ENCODE assay signal across 18 mouse cellular contexts in genomic region chr10:117144071-117144470, GRCm38 (mm10). TPM values are rescaled to one million over a fixed set of nuclear protein-coding genes. Genes with fewer than 3 reads are reported as not detected.
DNase-seq lines count a peak whose midpoint lies in the region; ATAC-seq and TF ChIP-seq lines count a peak whose summit lies in the region.
"Had no signal": no experiment of that assay in that cellular context is flagged by ENCODE, and none has a peak within 500 bp of the region (broad histone marks: within the 10 kb centered on the region; RNA-seq: fewer than 3 reads in every experiment).

No protein-coding gene starts in this region.

- peaks cover 37% of the 10 kb centered on the region for H3K4me1 ChIP-seq in heart, embryonic 11.5 days (ENCODE audit: control insufficient read depth, insufficient read depth, low read length)
- H3K4me1 ChIP-seq in heart, embryonic 10.5 days = peaks cover 44% of the 10 kb centered on the region
- peaks cover 37% of the 10 kb centered on the region for H3K4me1 ChIP-seq in bone marrow macrophage, adult 2 months (ENCODE audit: control insufficient read depth, insufficient read depth, low read length)
- H3K4me1 ChIP-seq in liver, embryonic 16.5 days (ENCODE audit: control insufficient read depth, low read depth, low read length) = peaks cover 43% of the 10 kb centered on the region

- no peaks in the 10 kb centered on the region for H3K36me3 ChIP-seq in heart, embryonic 11.5 days (ENCODE audit: control insufficient read depth, insufficient read depth, low read length)
- H3K36me3 ChIP-seq in heart, embryonic 10.5 days = no peaks in the 10 kb centered on the region
- no peaks in the 10 kb centered on the region for H3K36me3 ChIP-seq in liver, embryonic 16.5 days (ENCODE audit: control insufficient read depth, insufficient read depth)
- H3K36me3 ChIP-seq: hindbrain, embryonic 15.5 days had no signal

- no peak overlapping the region for H3K4me3 ChIP-seq in heart, embryonic 11.5 days (ENCODE audit: low read depth, low read length)
- no peak overlapping the region for H3K4me3 ChIP-seq in heart, embryonic 10.5 days
- no peak overlapping the region for H3K4me3 ChIP-seq in left cerebral cortex, adult 2 months
- 0 out of 2 replicates have a peak overlapping the region, but pooled peaks have one; percentile 6 for H3K4me3 ChIP-seq in bone marrow macrophage, adult 2 months (ENCODE audit: insufficient read depth, low read length)
- H3K4me3 ChIP-seq in liver, embryonic 16.5 days (ENCODE audit: low read depth, low read length) = no peak overlapping the region
- H3K4me3 ChIP-seq: hindbrain, embryonic 15.5 days had no signal

- DNase-seq in heart, embryonic 10.5 days (ENCODE audit: low spot score) = no peak
- DNase-seq in left cerebral cortex, adult 2 months (ENCODE audit: extremely low spot score in 1 of 2, low spot score in 2 of 2) = no peak
- DNase-seq in left cerebral cortex, adult 8-10 months (ENCODE audit: low spot score in 2 of 2) = no peak
- no peak for DNase-seq in yolk sac, embryonic 10.5 days (ENCODE audit: low spot score)
- DNase-seq in cerebellum, postnatal 36 days = no peak
- DNase-seq: adrenal gland, adult 8-10 months; cerebellum, adult 9-11 months; gastrocnemius, postnatal 14 days; lung, embryonic 14.5 days; right cerebral cortex, postnatal 4 days; thymus, adult 18-20 months had no signal

- no peak overlapping the region for H3K9ac ChIP-seq in heart, embryonic 11.5 days (ENCODE audit: low read depth, low read length)
- no peak overlapping the region for H3K9ac ChIP-seq in liver, embryonic 16.5 days (ENCODE audit: low read depth, low read length)
- H3K9ac ChIP-seq: hindbrain, embryonic 15.5 days; lung, embryonic 14.5 days had no signal

- H3K4me2 ChIP-seq in heart, embryonic 11.5 days = 0 out of 2 replicates have a peak overlapping the region, but pooled peaks have one; percentile 16
- H3K4me2 ChIP-seq in liver, embryonic 16.5 days (ENCODE audit: low read depth, low read length) = peak overlapping the region; percentile 76; the same call in 1 of the 2 replicates
- H3K4me2 ChIP-seq: hindbrain, embryonic 15.5 days; lung, embryonic 14.5 days had no signal

- TF ChIP-seq CTCF in left cerebral cortex, adult 2 months (IDR thresholded peaks at IDR 0.05) = no peak
- TF ChIP-seq CTCF in bone marrow macrophage, adult 2 months (IDR thresholded peaks at IDR 0.05; ENCODE audit: low read depth, low read length) = no peak

- H3K27ac ChIP-seq in heart, embryonic 11.5 days (ENCODE audit: low read depth, low read length) = no peak overlapping the region
- no peak overlapping the region for H3K27ac ChIP-seq in heart, embryonic 10.5 days
- peak overlapping the region; percentile 56 for H3K27ac ChIP-seq in left cerebral cortex, adult 2 months
- no peak overlapping the region for H3K27ac ChIP-seq in bone marrow macrophage, adult 2 months (ENCODE audit: insufficient read depth, low read depth, low read length)
- H3K27ac ChIP-seq in liver, embryonic 16.5 days (ENCODE audit: low read length) = peak overlapping the region; percentile 89
- H3K27ac ChIP-seq: hindbrain, embryonic 15.5 days had no signal

- intact Hi-C loops in left cerebral cortex, adult 2 months (cut with DNase I) = loop anchor here (10.0 kb wide), 1 partner anchor 189 kb away; the partner anchor contains the start of gene Rab3ip

- no peaks in the 10 kb centered on the region for H3K27me3 ChIP-seq in heart, embryonic 11.5 days (ENCODE audit: control insufficient read depth, insufficient read depth, low read length)
- no peaks in the 10 kb centered on the region for H3K27me3 ChIP-seq in heart, embryonic 10.5 days (ENCODE audit: insufficient read depth, poor library complexity, severe bottlenecking)
- no peaks in the 10 kb centered on the region for H3K27me3 ChIP-seq in liver, embryonic 16.5 days (ENCODE audit: control insufficient read depth, insufficient read depth, low read depth, low read length)
- H3K27me3 ChIP-seq: hindbrain, embryonic 15.5 days had no signal

- ATAC-seq in heart, embryonic 11.5 days (replicated peaks; ENCODE audit: insufficient number of reproducible peaks, low FRiP score, low TSS enrichment) = no peak
- no peak for ATAC-seq in liver, embryonic 16.5 days (ENCODE audit: low read depth)
- ATAC-seq: forebrain, embryonic 14.5 days; intestine, postnatal 0 days had no signal

- no peaks in the 10 kb centered on the region for H3K9me3 ChIP-seq in heart, embryonic 11.5 days (replicated peaks; ENCODE audit: control insufficient read depth, low read length)
- no peaks in the 10 kb centered on the region for H3K9me3 ChIP-seq in heart, embryonic 10.5 days
- H3K9me3 ChIP-seq in liver, embryonic 16.5 days (replicated peaks; ENCODE audit: control insufficient read depth, low read length) = no peaks in the 10 kb centered on the region
- H3K9me3 ChIP-seq: G1E; hindbrain, embryonic 15.5 days had no signal

- TF ChIP-seq POLR2A in bone marrow macrophage, adult 2 months (IDR thresholded peaks at IDR 0.05; ENCODE audit: borderline replicate concordance, low read depth, low read length) = no peak

- 87% methylated on average over 4 of the region's 4 CpGs for WGBS in heart, embryonic 11.5 days (ENCODE audit: insufficient replicate concordance)
- WGBS in heart, embryonic 10.5 days = 83% methylated on average over 4 of the region's 4 CpGs
- WGBS in liver, embryonic 16.5 days (ENCODE audit: insufficient replicate concordance) = 62% methylated on average over 4 of the region's 4 CpGs

RNA-seq across cellular contexts. Expression of gene Frs2, which starts 4.3 kb away (rescaled TPM):
- 27.1 and 30.4 TPM in 2 replicates for polyA plus RNA-seq in heart, embryonic 11.5 days (2014; fragmentation: Nextera tagmentation; extraction: Ambion mirVana)
- polyA plus RNA-seq in heart, embryonic 10.5 days (2016; fragmentation: Nextera tagmentation; extraction: Ambion mirVana) = 20.0 and 23.0 TPM in 2 replicates
- 10 to 100 TPM; 36.6 to 36.9 TPM for total RNA-seq in left cerebral cortex, adult 2 months (2021)
- 10 to 100 TPM; 36.9 to 39.4 (median 38.6) TPM for total RNA-seq in left cerebral cortex, adult 8-10 months (2022)
- 18.2 and 20.5 TPM in 2 replicates for polyA plus RNA-seq in bone marrow macrophage, adult 2 months (2012; ENCODE audit: insufficient read depth, insufficient read length, missing spikeins)
- 7.4 and 9.0 TPM in 2 replicates for polyA plus RNA-seq in liver, embryonic 16.5 days (2015; fragmentation: Nextera tagmentation; extraction: Ambion mirVana)

Comparison
In these comparisons a context has a peak if more than half of its experiments do, and no peak if none do; other contexts are left out.
1. H3K27ac ChIP-seq: peak in left cerebral cortex, adult 2 months (single experiment) and liver, embryonic 16.5 days (single experiment); none in heart, embryonic 11.5 days (single experiment), heart, embryonic 10.5 days (single experiment) and bone marrow macrophage, adult 2 months (single experiment).